Mouse (Mus musculus): ENCODE results near the gene Dhx58.

Dhx58 gene

GRCm38 (mm10) chr11:100721776-100722492 is 17.9 kb upstream of the Dhx58 start:
- no peak for DNase-seq

GRCm38 (mm10) chr11:100721254-100721653 is 17.2 kb upstream of the Dhx58 start:
- DNase-seq = no peak

- DNase-seq = peak; percentile 63
Measured at GRCm38 (mm10) chr11:100720345-100720744, 16.3 kb upstream of the Dhx58 start.

GRCm38 (mm10) chr11:100719893-100720292 is 15.8 kb upstream of the Dhx58 start:
- DNase-seq = no peak

GRCm38 (mm10) chr11:100719312-100719711 is 15.2 kb upstream of the Dhx58 start:
- DNase-seq = peak; percentile 65

- DNase-seq = no peak
Measured at GRCm38 (mm10) chr11:100718866-100719265, 14.8 kb upstream of the Dhx58 start.

- DNase-seq = no peak
Measured at GRCm38 (mm10) chr11:100718462-100718861, 14.4 kb upstream of the Dhx58 start.

GRCm38 (mm10) chr11:100716649-100717048 is 12.6 kb upstream of the Dhx58 start:
- peak; percentile 63 for DNase-seq

GRCm38 (mm10) chr11:100714948-100715347 is 10.9 kb upstream of the Dhx58 start:
- no peak for DNase-seq

- DNase-seq = peak; percentile 72
Measured at GRCm38 (mm10) chr11:100714534-100714915, 10.5 kb upstream of the Dhx58 start.

GRCm38 (mm10) chr11:100713735-100714533 is 9.9 kb upstream of the Dhx58 start, which contains the start of gene Hspb9:
Gene Hspb9 (plus strand): TSS chr11:100713850.
- DNase-seq = peak; percentile 74

- DNase-seq = no peak
Measured at GRCm38 (mm10) chr11:100713174-100713573, 9.1 kb upstream of the Dhx58 start.

- peak; percentile 92 for DNase-seq
Measured at GRCm38 (mm10) chr11:100711783-100712615, 7.9 kb upstream of the Dhx58 start, which contains the start of gene Kat2a. Gene Kat2a (minus strand): TSS chr11:100712465.

GRCm38 (mm10) chr11:100710977-100711376 is 6.9 kb upstream of the Dhx58 start:
- no peak for DNase-seq

- no peak for DNase-seq
Measured at GRCm38 (mm10) chr11:100710528-100710927, 6.5 kb upstream of the Dhx58 start.

GRCm38 (mm10) chr11:100709201-100709810 is 5.2 kb upstream of the Dhx58 start:
- no peak for DNase-seq

GRCm38 (mm10) chr11:100705095-100705747 is 1.1 kb upstream of the Dhx58 start:
- no peak for DNase-seq

- DNase-seq = no peak
Measured at GRCm38 (mm10) chr11:100703366-100703765, 705 bp downstream of the Dhx58 start.

GRCm38 (mm10) chr11:100702906-100703305 is 1.2 kb downstream of the Dhx58 start:
- DNase-seq = no peak

- DNase-seq = peak; percentile 56
Measured at GRCm38 (mm10) chr11:100702081-100702851, 1.8 kb downstream of the Dhx58 start.

- no peak for DNase-seq
Measured at GRCm38 (mm10) chr11:100701301-100701700, 2.8 kb downstream of the Dhx58 start.

Measured in right cerebral cortex, adult 18-20 months (tissue).